10 mouse cellular contexts compared by ENCODE assay signal in the genomic region with DNA sequence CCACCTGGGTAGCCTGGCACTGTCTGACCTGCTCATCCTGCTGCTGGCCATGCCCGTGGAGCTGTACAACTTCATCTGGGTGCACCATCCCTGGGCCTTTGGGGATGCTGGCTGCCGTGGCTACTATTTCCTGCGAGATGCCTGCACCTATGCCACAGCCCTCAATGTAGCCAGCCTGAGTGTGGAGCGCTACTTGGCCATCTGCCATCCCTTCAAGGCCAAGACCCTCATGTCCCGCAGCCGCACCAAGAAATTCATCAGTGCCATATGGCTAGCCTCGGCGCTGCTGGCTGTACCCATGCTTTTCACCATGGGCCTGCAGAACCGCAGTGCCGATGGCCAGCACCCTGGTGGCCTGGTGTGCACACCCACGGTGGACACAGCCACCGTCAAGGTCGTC. TPM values are rescaled to one million over a fixed set of nuclear protein-coding genes. Genes with fewer than 3 reads are reported as not detected.
A peak's percentile ranks its signal among the peaks of the same experiment; 100 is the strongest.
DNase-seq lines count a peak whose midpoint lies in the region; ATAC-seq and TF ChIP-seq lines count a peak whose summit lies in the region.
"Had no signal": no experiment of that assay in that cellular context is flagged by ENCODE, and none has a peak within 500 bp of the region (broad histone marks: within the 10 kb centered on the region; RNA-seq: fewer than 3 reads in every experiment).

No protein-coding gene starts in this region.

- peak overlapping the region; percentile 81 for H3K4me2 ChIP-seq in kidney, embryonic 14.5 days (replicated peaks; ENCODE audit: low read depth, low read length)
- H3K4me2 ChIP-seq in embryonic facial prominence, embryonic 15.5 days (replicated peaks) = peak overlapping the region; percentile 56
- H3K4me2 ChIP-seq in intestine, embryonic 16.5 days (ENCODE audit: low read depth, low read length) = peak overlapping the region; percentile 71

- H3K9ac ChIP-seq in kidney, embryonic 14.5 days (ENCODE audit: low read depth, low read length) = peak overlapping the region; percentile 63
- no peak overlapping the region for H3K9ac ChIP-seq in embryonic facial prominence, embryonic 15.5 days
- peak overlapping the region; percentile 41; the same call in 1 of the 2 replicates for H3K9ac ChIP-seq in intestine, embryonic 16.5 days (ENCODE audit: low read depth, low read length)

- TF ChIP-seq POLR2A in kidney, adult 2 months (IDR thresholded peaks at IDR 0.05; ENCODE audit: low read depth, low read length) = no peak
- TF ChIP-seq POLR2A in bone marrow, adult 2 months (IDR thresholded peaks at IDR 0.05; ENCODE audit: borderline replicate concordance, control insufficient read depth, low read depth, low read length) = 0 out of 2 replicates have a peak, but pooled peaks have one; percentile 21
- no peak for TF ChIP-seq POLR2A in thymus, adult 2 months (IDR thresholded peaks at IDR 0.05; ENCODE audit: control insufficient read depth, extremely low read depth, insufficient read depth, low read length, poor library complexity)

- no peak for DNase-seq in kidney, adult 2 months
- DNase-seq in thymus, adult 2 months = no peak
- no peak for DNase-seq in gastrocnemius, postnatal 4 days (ENCODE audit: low spot score in 2 of 2)
- DNase-seq: thymus, postnatal 14 days had no signal

- H3K9me3 ChIP-seq in kidney, embryonic 14.5 days (ENCODE audit: control insufficient read depth, low read length) = no peaks in the 10 kb centered on the region
- H3K9me3 ChIP-seq in embryonic facial prominence, embryonic 15.5 days (replicated peaks) = no peaks in the 10 kb centered on the region
- no peaks in the 10 kb centered on the region for H3K9me3 ChIP-seq in intestine, embryonic 16.5 days (ENCODE audit: control insufficient read depth, low read length)

- H3K27ac ChIP-seq in kidney, embryonic 14.5 days (ENCODE audit: low read depth, low read length) = 0 out of 2 replicates have a peak overlapping the region, but pooled peaks have one; percentile 24
- no peak overlapping the region for H3K27ac ChIP-seq in kidney, adult 2 months (ENCODE audit: insufficient read depth, low read depth, low read length)
- no peak overlapping the region for H3K27ac ChIP-seq in bone marrow, adult 2 months (ENCODE audit: control insufficient read depth, insufficient read depth, low read depth, low read length, poor library complexity)
- no peak overlapping the region for H3K27ac ChIP-seq in embryonic facial prominence, embryonic 15.5 days (replicated peaks)
- peak overlapping the region; percentile 69 for H3K27ac ChIP-seq in intestine, embryonic 16.5 days (ENCODE audit: low read length)
- no peak overlapping the region for H3K27ac ChIP-seq in thymus, adult 2 months (ENCODE audit: control insufficient read depth, insufficient read depth, low read length)

- WGBS in kidney, embryonic 14.5 days = 33% methylated on average over 13 of the region's 13 CpGs
- 27% methylated on average over 13 of the region's 13 CpGs for WGBS in kidney, adult 2 months
- WGBS in bone marrow, adult 2 months = 33% methylated on average over 13 of the region's 13 CpGs
- 48% methylated on average over 13 of the region's 13 CpGs for WGBS in embryonic facial prominence, embryonic 15.5 days
- WGBS in intestine, embryonic 16.5 days = 38% methylated on average over 13 of the region's 13 CpGs
- 53% methylated on average over 13 of the region's 13 CpGs for WGBS in thymus, adult 2 months

- H3K36me3 ChIP-seq in kidney, embryonic 14.5 days (ENCODE audit: control insufficient read depth, insufficient read depth, low read length) = no peaks in the 10 kb centered on the region
- H3K36me3 ChIP-seq in kidney, adult 2 months (ENCODE audit: control insufficient read depth, insufficient read depth, low read length) = no peaks in the 10 kb centered on the region
- H3K36me3 ChIP-seq in embryonic facial prominence, embryonic 15.5 days = no peaks in the 10 kb centered on the region
- no peaks in the 10 kb centered on the region for H3K36me3 ChIP-seq in intestine, embryonic 16.5 days (ENCODE audit: control insufficient read depth, insufficient read depth, low read length)
- H3K36me3 ChIP-seq in thymus, adult 2 months (ENCODE audit: control insufficient read depth, insufficient read depth, low read length) = no peaks in the 10 kb centered on the region

- peaks cover 32% of the 10 kb centered on the region for H3K27me3 ChIP-seq in kidney, embryonic 14.5 days (ENCODE audit: control insufficient read depth, insufficient read depth, low read length)
- H3K27me3 ChIP-seq in kidney, adult 2 months (replicated peaks; ENCODE audit: control insufficient read depth, insufficient read depth, low read length) = no peaks in the 10 kb centered on the region; the same call in 1 of the 2 replicates
- H3K27me3 ChIP-seq in embryonic facial prominence, embryonic 15.5 days = peaks cover 48% of the 10 kb centered on the region
- peaks cover 30% of the 10 kb centered on the region for H3K27me3 ChIP-seq in intestine, embryonic 16.5 days (replicated peaks; ENCODE audit: control insufficient read depth, insufficient read depth, low read length)
- no peaks in the 10 kb centered on the region; the same call in 1 of the 2 replicates for H3K27me3 ChIP-seq in thymus, adult 2 months (ENCODE audit: control insufficient read depth, insufficient read depth, low read length)

- ATAC-seq in kidney, embryonic 14.5 days (ENCODE audit: low FRiP score, low TSS enrichment) = no peak
- no peak for ATAC-seq in embryonic facial prominence, embryonic 15.5 days (ENCODE audit: insufficient number of reproducible peaks, low FRiP score, low TSS enrichment, low read depth)
- ATAC-seq in intestine, embryonic 16.5 days = no peak

- peak overlapping the region; percentile 45 for H3K4me3 ChIP-seq in kidney, embryonic 14.5 days (ENCODE audit: low read length)
- no peak overlapping the region for H3K4me3 ChIP-seq in kidney, adult 2 months (ENCODE audit: insufficient read depth, low read depth, low read length)
- H3K4me3 ChIP-seq in bone marrow, adult 2 months (replicated peaks; ENCODE audit: control insufficient read depth, low read depth, low read length) = no peak overlapping the region
- H3K4me3 ChIP-seq in embryonic facial prominence, embryonic 15.5 days (replicated peaks) = no peak overlapping the region
- H3K4me3 ChIP-seq in intestine, embryonic 16.5 days (ENCODE audit: low read length) = peak overlapping the region; percentile 12; the same call in 1 of the 2 replicates
- H3K4me3 ChIP-seq in thymus, adult 2 months (ENCODE audit: control insufficient read depth, insufficient read depth, low read length) = no peak overlapping the region

- no peak for TF ChIP-seq CTCF in kidney, adult 2 months (conservative IDR thresholded peaks at IDR 0.05; ENCODE audit: insufficient read depth, insufficient read length, low read depth, low read length)
- TF ChIP-seq CTCF in bone marrow, adult 2 months (IDR thresholded peaks at IDR 0.05; ENCODE audit: control insufficient read depth, insufficient read depth, low read length) = no peak
- TF ChIP-seq CTCF in thymus, adult 2 months (IDR thresholded peaks at IDR 0.05; ENCODE audit: borderline replicate concordance, control insufficient read depth, extremely low read depth, insufficient read depth, low read length, poor library complexity) = no peak

- H3K4me1 ChIP-seq in kidney, embryonic 14.5 days (ENCODE audit: control insufficient read depth, insufficient read depth, low read length) = peaks cover 25% of the 10 kb centered on the region; the same call in 1 of the 2 replicates
- H3K4me1 ChIP-seq in kidney, adult 2 months (ENCODE audit: control insufficient read depth, insufficient read depth, low read length) = no peaks in the 10 kb centered on the region
- H3K4me1 ChIP-seq in bone marrow, adult 2 months (ENCODE audit: control insufficient read depth, insufficient read depth, low read length) = no peaks in the 10 kb centered on the region
- peaks cover 26% of the 10 kb centered on the region for H3K4me1 ChIP-seq in embryonic facial prominence, embryonic 15.5 days
- peaks cover 37% of the 10 kb centered on the region for H3K4me1 ChIP-seq in intestine, embryonic 16.5 days (ENCODE audit: control insufficient read depth, insufficient read depth, low read length)
- H3K4me1 ChIP-seq in thymus, adult 2 months (replicated peaks; ENCODE audit: control insufficient read depth, insufficient read depth, low read length) = no peaks in the 10 kb centered on the region

RNA-seq across cellular contexts. Expression of gene Ntsr1, which starts 0.9 kb away (rescaled TPM):
- polyA plus RNA-seq in kidney, embryonic 14.5 days (2014; fragmentation: Nextera tagmentation; extraction: Ambion mirVana) = 6.3 and 12.4 TPM in 2 replicates
- not detected in 2 replicates for polyA plus RNA-seq in kidney, adult 2 months (2012; rRNA removed)
- polyA plus RNA-seq in bone marrow, adult 2 months (2011; ENCODE audit: insufficient read depth, insufficient read length, low replicate concordance, missing spikeins) = not detected in 2 replicates
- polyA plus RNA-seq in embryonic facial prominence, embryonic 15.5 days (2015; fragmentation: Nextera tagmentation; extraction: Ambion mirVana) = 0.32 and 0.45 TPM in 2 replicates
- polyA plus RNA-seq in intestine, embryonic 16.5 days (2015; fragmentation: Nextera tagmentation; extraction: Ambion mirVana) = 1.9 and 2.1 TPM in 2 replicates
- polyA plus RNA-seq in thymus, adult 2 months (2012; rRNA removed) = 0.19 and 0.40 TPM in 2 replicates
- total RNA-seq in gastrocnemius, postnatal 4 days (2021) = under 1 TPM; 0.10 to 0.13 TPM
- total RNA-seq: gastrocnemius, adult 18-20 months; monocyte, adult 5-6 weeks had no signal

RNA-seq across cellular contexts. Expression of gene Slco4a1, which starts 44.7 kb away (rescaled TPM):
- polyA plus RNA-seq in kidney, embryonic 14.5 days (2014; fragmentation: Nextera tagmentation; extraction: Ambion mirVana) = 1.1 and 1.9 TPM in 2 replicates
- 49.4 and 64.7 TPM in 2 replicates for polyA plus RNA-seq in kidney, adult 2 months (2012; rRNA removed)
- 5.5 and 15.6 TPM in 2 replicates for polyA plus RNA-seq in bone marrow, adult 2 months (2011; ENCODE audit: insufficient read depth, insufficient read length, low replicate concordance, missing spikeins)
- polyA plus RNA-seq in embryonic facial prominence, embryonic 15.5 days (2015; fragmentation: Nextera tagmentation; extraction: Ambion mirVana) = 3.1 and 3.4 TPM in 2 replicates
- polyA plus RNA-seq in intestine, embryonic 16.5 days (2015; fragmentation: Nextera tagmentation; extraction: Ambion mirVana) = 2.2 TPM in 2 replicates
- polyA plus RNA-seq in thymus, adult 2 months (2012; rRNA removed) = 21.2 and 22.6 TPM in 2 replicates
- total RNA-seq in gastrocnemius, postnatal 4 days (2021) = under 1 TPM; 0.21 to 0.69 TPM
- total RNA-seq: gastrocnemius, adult 18-20 months had no signal

Comparison
In these comparisons a context has a peak if more than half of its experiments do, and no peak if none do; other contexts are left out.
1. H3K27ac ChIP-seq: peak in kidney, embryonic 14.5 days (single experiment) and intestine, embryonic 16.5 days (single experiment); none in kidney, adult 2 months (single experiment), bone marrow, adult 2 months (single experiment), embryonic facial prominence, embryonic 15.5 days (single experiment) and thymus, adult 2 months (single experiment).
2. H3K4me3 ChIP-seq: peak in kidney, embryonic 14.5 days (single experiment) and intestine, embryonic 16.5 days (single experiment); none in kidney, adult 2 months (single experiment), bone marrow, adult 2 months (single experiment), embryonic facial prominence, embryonic 15.5 days (single experiment) and thymus, adult 2 months (single experiment).
3. Peak in every context shown above with its lines, with median percentiles within 50 percentile points of each other: H3K4me2 ChIP-seq.